Mouse (Mus musculus): ENCODE data around the gene Apol7b. TPM values are rescaled to one million over a fixed set of nuclear protein-coding genes. Genes with fewer than 3 reads are reported as not detected.

Gene Apol7b
- polyA plus RNA-seq, 1 experiment from 2014 or later, result not detected

GRCm38 (mm10) chr15:77382880-77383279 is 64.4 kb downstream of the Apol7b start:
- Histone ChIP-seq H3K9ac (no peak overlapping the region), H3K27ac (no peak overlapping the region), H3K4me1 (replicated peaks) (no peaks in the 10 kb centered on the region), H3K9me3 (replicated peaks) (no peaks in the 10 kb centered on the region), H3K27me3 (peaks cover 5% of the 10 kb centered on the region; the same call in 1 of the 2 replicates), H3K36me3 (no peaks in the 10 kb centered on the region), H3K4me3 (no peak overlapping the region), H3K4me2 (no peak overlapping the region)
- ATAC-seq (replicated peaks; ENCODE audit: insufficient number of reproducible peaks, insufficient read depth, low FRiP score, low read depth), result 0 out of 2 replicates have a peak, but pooled peaks have one; percentile 27
- WGBS, result 56% methylated on average over 1 of the region's 1 CpGs

GRCm38 (mm10) chr15:77382271-77382850 is 64.9 kb downstream of the Apol7b start:
- Histone ChIP-seq H3K9me3 (replicated peaks) (no peaks in the 10 kb centered on the region), H3K4me1 (replicated peaks) (no peaks in the 10 kb centered on the region), H3K9ac (no peak overlapping the region), H3K4me2 (no peak overlapping the region), H3K27me3 (peaks cover 3% of the 10 kb centered on the region; the same call in 1 of the 2 replicates), H3K4me3 (no peak overlapping the region), H3K27ac (no peak overlapping the region), H3K36me3 (no peaks in the 10 kb centered on the region)
- 83% methylated on average over 11 of the region's 11 CpGs for WGBS
- ATAC-seq (replicated peaks; ENCODE audit: insufficient number of reproducible peaks, insufficient read depth, low FRiP score, low read depth), result no peak

- Histone ChIP-seq H3K4me2 (no peak overlapping the region), H3K27me3 (no peaks in the 10 kb centered on the region), H3K27ac (no peak overlapping the region), H3K4me1 (replicated peaks) (no peaks in the 10 kb centered on the region), H3K9me3 (replicated peaks) (no peaks in the 10 kb centered on the region), H3K4me3 (no peak overlapping the region), H3K36me3 (no peaks in the 10 kb centered on the region), H3K9ac (no peak overlapping the region)
- WGBS, result 74% methylated on average over 6 of the region's 6 CpGs
- ATAC-seq (replicated peaks; ENCODE audit: insufficient number of reproducible peaks, insufficient read depth, low FRiP score, low read depth), result no peak
These were observed 65.8 kb downstream of the Apol7b start for GRCm38 (mm10) chr15:77381481-77381880.

GRCm38 (mm10) chr15:77379921-77380320 is 67.4 kb downstream of the Apol7b start:
- Histone ChIP-seq H3K9ac (no peak overlapping the region), H3K4me3 (no peak overlapping the region), H3K9me3 (replicated peaks) (no peaks in the 10 kb centered on the region), H3K27me3 (no peaks in the 10 kb centered on the region), H3K4me1 (replicated peaks) (no peaks in the 10 kb centered on the region), H3K4me2 (no peak overlapping the region), H3K27ac (no peak overlapping the region), H3K36me3 (no peaks in the 10 kb centered on the region)
- no peak for ATAC-seq (replicated peaks; ENCODE audit: insufficient number of reproducible peaks, insufficient read depth, low FRiP score, low read depth)
- WGBS, result 40% methylated on average over 4 of the region's 4 CpGs

- Histone ChIP-seq H3K27ac (no peak overlapping the region), H3K36me3 (no peaks in the 10 kb centered on the region), H3K27me3 (no peaks in the 10 kb centered on the region), H3K4me1 (replicated peaks) (no peaks in the 10 kb centered on the region), H3K4me2 (no peak overlapping the region), H3K9ac (no peak overlapping the region), H3K4me3 (no peak overlapping the region), H3K9me3 (replicated peaks) (no peaks in the 10 kb centered on the region)
- 82% methylated on average over 4 of the region's 4 CpGs for WGBS
- ATAC-seq (replicated peaks; ENCODE audit: insufficient number of reproducible peaks, insufficient read depth, low FRiP score, low read depth), result no peak
These were observed 69.9 kb downstream of the Apol7b start for GRCm38 (mm10) chr15:77377419-77377818.

- no peak overlapping the region for H3K27ac ChIP-seq
- no peaks in the 10 kb centered on the region for H3K36me3 ChIP-seq
- H3K9ac ChIP-seq, result no peak overlapping the region
- 75% methylated on average over 7 of the region's 7 CpGs for WGBS
- H3K4me3 ChIP-seq, result no peak overlapping the region
- ATAC-seq (replicated peaks; ENCODE audit: insufficient number of reproducible peaks, insufficient read depth, low FRiP score, low read depth), result no peak
- H3K4me1 ChIP-seq (replicated peaks), result no peaks in the 10 kb centered on the region
- H3K9me3 ChIP-seq (replicated peaks), result no peaks in the 10 kb centered on the region
- H3K4me2 ChIP-seq, result no peak overlapping the region
- no peaks in the 10 kb centered on the region for H3K27me3 ChIP-seq
These were observed 70.4 kb downstream of the Apol7b start for GRCm38 (mm10) chr15:77376920-77377319.

Other genes with a start within 250 kb of the Apol7b start
- gene Rbfox2, start 140.5 kb downstream of the Apol7b start, polyA plus RNA-seq (2015; fragmentation: Nextera tagmentation; extraction: Ambion mirVana), result 54.6 and 61.2 TPM in 2 replicates
- 0.14 and 0.15 TPM in 2 replicates for gene Apol7a, start 48.4 kb downstream of the Apol7b start, polyA plus RNA-seq (2015; fragmentation: Nextera tagmentation; extraction: Ambion mirVana)
- 0.53 and 0.79 TPM in 2 replicates for gene Apol9a, start 36.4 kb downstream of the Apol7b start, polyA plus RNA-seq (2015; fragmentation: Nextera tagmentation; extraction: Ambion mirVana)
- gene Apol10a, start 29.6 kb upstream of the Apol7b start, polyA plus RNA-seq (2015; fragmentation: Nextera tagmentation; extraction: Ambion mirVana), result not detected in 2 replicates
- gene Apol11a, start 60.8 kb upstream of the Apol7b start, polyA plus RNA-seq (2015; fragmentation: Nextera tagmentation; extraction: Ambion mirVana), result not detected in 2 replicates
- 0.15 TPM in 1 of 2 replicates, not detected in the other for gene Apol7c, start 85.8 kb upstream of the Apol7b start, polyA plus RNA-seq (2015; fragmentation: Nextera tagmentation; extraction: Ambion mirVana)
- not detected in 2 replicates for gene 1700025B11Rik, start 114.4 kb upstream of the Apol7b start, polyA plus RNA-seq (2015; fragmentation: Nextera tagmentation; extraction: Ambion mirVana)
- gene Apol10b, start 148.6 kb upstream of the Apol7b start, polyA plus RNA-seq (2015; fragmentation: Nextera tagmentation; extraction: Ambion mirVana), result 0.06 and 0.08 TPM in 2 replicates
- gene Gm36245, start 151.8 kb upstream of the Apol7b start, polyA plus RNA-seq (2015; fragmentation: Nextera tagmentation; extraction: Ambion mirVana), result not detected in 2 replicates
- 0.40 and 0.66 TPM in 2 replicates for gene Apol11b, start 195.8 kb upstream of the Apol7b start, polyA plus RNA-seq (2015; fragmentation: Nextera tagmentation; extraction: Ambion mirVana)

All from heart, embryonic 15.5 days (tissue).